Mouse (Mus musculus): ENCODE results near the gene Aig1. TPM values are rescaled to one million over a fixed set of nuclear protein-coding genes. Genes with fewer than 3 reads are reported as not detected.

Gene Aig1
- polyA plus RNA-seq, 1 experiment from 2014 or later, result 30.7 TPM

DNA sequence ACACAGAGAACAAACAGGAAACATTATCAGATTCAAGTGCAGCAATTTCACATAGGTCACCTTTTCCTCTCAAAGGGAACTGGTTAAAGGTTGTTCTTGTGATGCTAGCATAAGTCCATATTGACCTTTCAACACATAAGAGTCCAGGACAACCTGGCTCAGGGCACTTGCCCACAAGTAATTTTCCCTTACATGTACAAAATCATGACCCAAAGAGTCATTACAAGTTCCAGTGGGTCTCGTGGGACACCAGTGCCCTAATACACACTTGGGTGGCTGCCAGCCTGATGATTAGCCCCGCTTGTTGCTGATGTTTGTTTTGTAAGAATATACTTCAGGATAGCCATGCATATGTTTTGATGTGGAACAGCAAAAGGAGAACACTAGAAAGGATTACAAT is 152.6 kb downstream of the Aig1 start:
- Histone ChIP-seq H3K27me3 (no peaks in the 10 kb centered on the region), H3K4me2 (no peak overlapping the region), H3K27ac (no peak overlapping the region), H3K4me3 (no peak overlapping the region), H3K36me3 (no peaks in the 10 kb centered on the region), H3K4me1 (peaks cover 52% of the 10 kb centered on the region), H3K9ac (no peak overlapping the region), H3K9me3 (no peaks in the 10 kb centered on the region)
- 26% methylated on average over 2 of the region's 2 CpGs for WGBS
- no peak for ATAC-seq (ENCODE audit: insufficient number of reproducible peaks, insufficient read depth, low FRiP score, low TSS enrichment, low read depth)

DNA sequence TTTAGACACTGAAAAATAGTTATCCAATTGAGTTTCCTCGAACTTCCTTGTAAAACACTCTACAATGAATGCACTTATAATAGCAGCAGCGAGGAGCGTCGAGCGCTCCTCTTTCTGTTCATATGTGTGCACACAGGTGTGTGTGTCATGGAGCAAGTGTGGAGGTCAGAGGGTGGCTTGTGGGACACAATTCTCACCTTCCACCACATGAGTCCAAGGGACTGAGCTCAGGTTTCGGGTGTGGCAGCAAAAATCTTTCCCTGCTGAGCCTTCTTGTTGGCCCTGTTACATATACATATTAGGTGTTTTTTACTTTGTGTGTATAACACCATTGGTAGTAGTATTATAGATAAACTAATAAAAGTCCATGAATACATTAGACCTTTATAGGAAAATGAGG is 153.2 kb downstream of the Aig1 start:
- Histone ChIP-seq H3K27ac (no peak overlapping the region), H3K27me3 (no peaks in the 10 kb centered on the region), H3K4me2 (no peak overlapping the region), H3K9me3 (no peaks in the 10 kb centered on the region), H3K9ac (no peak overlapping the region), H3K4me1 (peaks cover 56% of the 10 kb centered on the region), H3K36me3 (no peaks in the 10 kb centered on the region), H3K4me3 (no peak overlapping the region)
- WGBS, result 88% methylated on average over 6 of the region's 6 CpGs
- ATAC-seq (ENCODE audit: insufficient number of reproducible peaks, insufficient read depth, low FRiP score, low TSS enrichment, low read depth), result no peak

DNA sequence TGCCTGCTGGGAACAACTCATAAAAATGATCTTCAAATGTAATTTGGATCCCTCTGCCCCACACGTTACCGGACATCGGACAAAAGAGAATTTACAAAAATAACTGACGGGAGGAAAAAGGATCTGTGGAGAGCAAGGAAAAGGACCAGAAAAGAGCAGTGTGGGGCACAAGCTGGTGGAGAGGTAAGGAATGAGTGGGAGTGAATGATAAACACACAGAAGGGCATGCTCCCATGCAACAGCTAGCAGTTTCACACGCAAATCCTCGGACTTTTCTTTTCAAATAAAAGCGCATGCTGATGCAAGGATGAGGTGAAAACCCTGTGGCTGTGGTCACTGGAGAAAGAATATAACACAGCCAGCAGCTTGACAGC is 153.9 kb downstream of the Aig1 start:
- 53% methylated on average over 7 of the region's 7 CpGs for WGBS
- Histone ChIP-seq H3K4me3 (no peak overlapping the region), H3K27ac (peak overlapping the region; percentile 17; the same call in 1 of the 2 replicates), H3K9ac (no peak overlapping the region), H3K4me2 (no peak overlapping the region), H3K27me3 (no peaks in the 10 kb centered on the region), H3K9me3 (no peaks in the 10 kb centered on the region), H3K4me1 (peaks cover 56% of the 10 kb centered on the region), H3K36me3 (no peaks in the 10 kb centered on the region)
- no peak for ATAC-seq (ENCODE audit: insufficient number of reproducible peaks, insufficient read depth, low FRiP score, low TSS enrichment, low read depth)

DNA sequence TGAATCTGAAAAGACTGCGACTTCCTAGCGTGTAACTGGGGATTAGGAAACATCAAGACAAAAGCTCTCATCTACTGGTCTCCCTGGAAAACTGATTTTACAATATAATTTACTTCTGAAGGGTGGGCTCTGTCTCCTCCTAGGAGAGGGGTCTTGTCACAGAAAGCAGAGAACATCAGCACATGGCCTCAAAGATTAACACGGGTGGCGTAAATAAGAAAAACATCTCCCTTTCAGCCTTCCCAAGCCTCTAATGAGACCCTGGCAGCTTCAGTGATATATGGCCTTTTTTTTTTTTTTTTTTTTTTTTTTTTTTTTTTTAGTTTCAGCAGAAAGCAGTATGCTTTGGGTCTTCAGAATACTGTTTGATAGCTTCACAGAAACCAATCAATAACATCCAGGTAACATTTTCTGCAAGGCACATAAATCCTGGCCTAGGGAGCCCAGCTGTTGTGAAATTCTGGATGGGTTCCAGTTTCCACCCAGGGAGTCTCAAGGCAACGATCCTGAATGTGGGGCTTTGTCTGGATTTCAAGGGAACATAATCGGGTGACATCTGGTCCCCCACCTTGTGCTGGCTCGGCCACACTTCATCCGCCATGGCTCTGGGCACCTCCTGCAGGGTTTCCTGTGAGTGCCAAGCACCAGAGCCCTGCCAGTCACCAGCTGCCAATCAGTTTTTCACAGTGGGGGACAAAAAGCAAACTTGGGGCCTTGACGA is 154.4 kb downstream of the Aig1 start:
- no peaks in the 10 kb centered on the region for H3K27me3 ChIP-seq
- H3K4me3 ChIP-seq, result no peak overlapping the region
- 34% methylated on average over 9 of the region's 9 CpGs for WGBS
- H3K9ac ChIP-seq, result no peak overlapping the region
- H3K36me3 ChIP-seq, result no peaks in the 10 kb centered on the region
- H3K27ac ChIP-seq, result peak overlapping the region; percentile 68
- H3K9me3 ChIP-seq, result no peaks in the 10 kb centered on the region
- peaks cover 56% of the 10 kb centered on the region for H3K4me1 ChIP-seq
- H3K4me2 ChIP-seq, result no peak overlapping the region
- ATAC-seq (ENCODE audit: insufficient number of reproducible peaks, insufficient read depth, low FRiP score, low TSS enrichment, low read depth), result 0 out of 2 replicates have a peak, but pooled peaks have one; percentile 45

DNA sequence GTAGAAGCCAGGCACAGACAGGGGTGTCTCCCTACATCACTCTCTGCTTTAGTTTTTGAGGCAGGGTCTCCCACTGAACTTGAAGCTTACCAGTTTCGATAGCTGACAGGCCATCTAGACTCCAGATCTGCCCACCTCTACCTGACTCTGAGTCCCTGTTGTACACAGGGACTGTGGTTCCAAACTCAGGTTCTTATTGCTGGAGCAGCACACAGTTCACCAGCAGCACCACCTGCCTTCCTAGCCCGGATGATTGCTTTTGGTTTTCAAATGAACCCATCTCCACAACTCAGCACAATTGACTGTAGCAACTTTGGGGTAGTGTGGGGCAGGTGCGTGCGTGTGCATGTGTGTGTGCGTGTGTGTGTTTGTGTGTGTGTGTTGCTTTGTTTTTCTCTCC is 155.1 kb downstream of the Aig1 start:
- ATAC-seq (ENCODE audit: insufficient number of reproducible peaks, insufficient read depth, low FRiP score, low TSS enrichment, low read depth), result no peak
- Histone ChIP-seq H3K27ac (peak overlapping the region; percentile 68), H3K9ac (no peak overlapping the region), H3K27me3 (no peaks in the 10 kb centered on the region), H3K4me1 (peaks cover 56% of the 10 kb centered on the region), H3K4me2 (no peak overlapping the region), H3K9me3 (no peaks in the 10 kb centered on the region), H3K4me3 (no peak overlapping the region), H3K36me3 (no peaks in the 10 kb centered on the region)
- 78% methylated on average over 5 of the region's 5 CpGs for WGBS

DNA sequence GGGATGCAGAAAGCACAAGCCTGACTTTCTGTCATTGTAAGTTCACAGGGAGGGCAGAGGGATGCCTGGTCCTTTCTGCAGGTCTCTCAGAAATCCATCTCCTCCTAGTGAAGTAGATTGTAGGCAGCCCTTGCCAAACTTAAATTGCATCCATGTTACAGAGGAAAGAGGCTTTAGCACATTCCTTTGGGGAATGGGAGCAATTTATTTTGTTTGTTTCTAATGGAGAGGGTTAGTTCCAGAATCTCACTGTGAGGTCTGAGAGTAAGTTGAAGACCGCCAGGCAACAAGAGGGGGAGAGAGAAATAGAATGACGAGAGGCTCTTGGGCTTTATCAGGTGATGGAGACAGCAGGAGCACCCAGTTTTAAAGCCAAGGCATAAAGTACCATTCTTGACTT is 155.7 kb downstream of the Aig1 start:
- Histone ChIP-seq H3K27ac (peak overlapping the region; percentile 68), H3K4me3 (no peak overlapping the region), H3K9ac (no peak overlapping the region), H3K9me3 (no peaks in the 10 kb centered on the region), H3K4me2 (no peak overlapping the region), H3K4me1 (peaks cover 56% of the 10 kb centered on the region), H3K27me3 (no peaks in the 10 kb centered on the region), H3K36me3 (no peaks in the 10 kb centered on the region)
- 18% methylated on average over 2 of the region's 2 CpGs for WGBS
- no peak for ATAC-seq (ENCODE audit: insufficient number of reproducible peaks, insufficient read depth, low FRiP score, low TSS enrichment, low read depth)

DNA sequence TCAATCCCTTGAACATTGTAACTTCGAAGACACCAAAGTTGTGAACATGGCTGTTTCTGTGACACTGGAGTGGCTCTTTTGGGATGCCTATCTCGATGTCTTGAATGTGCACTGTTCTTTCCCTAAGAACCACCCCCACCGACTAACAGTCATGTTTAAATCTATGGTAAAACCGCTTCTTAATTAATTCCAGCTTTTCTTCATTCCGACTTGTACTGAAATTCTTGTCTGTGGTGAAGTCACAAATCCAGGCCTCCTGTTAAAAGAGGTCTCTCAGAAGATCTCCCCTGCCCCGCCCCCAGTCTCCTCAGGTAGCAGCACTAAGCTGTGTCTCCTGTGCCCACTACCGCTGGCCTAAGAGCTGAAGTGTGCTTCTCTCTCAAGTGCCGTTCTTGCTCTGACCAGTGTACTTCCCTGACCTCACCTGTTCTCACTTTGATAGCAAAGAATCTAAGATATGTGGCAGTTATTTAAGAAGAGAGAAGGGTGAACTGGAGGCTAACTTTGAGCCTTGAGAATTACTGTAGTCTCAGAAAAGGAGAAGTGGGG is 157.4 kb downstream of the Aig1 start:
- H3K9me3 ChIP-seq, result no peaks in the 10 kb centered on the region
- peaks cover 49% of the 10 kb centered on the region for H3K4me1 ChIP-seq
- H3K36me3 ChIP-seq, result no peaks in the 10 kb centered on the region
- ATAC-seq (ENCODE audit: insufficient number of reproducible peaks, insufficient read depth, low FRiP score, low TSS enrichment, low read depth), result no peak
- H3K9ac ChIP-seq, result no peak overlapping the region
- no peak overlapping the region for H3K4me3 ChIP-seq
- H3K27me3 ChIP-seq, result no peaks in the 10 kb centered on the region
- H3K27ac ChIP-seq, result no peak overlapping the region
- no peak overlapping the region; the same call in 1 of the 2 replicates for H3K4me2 ChIP-seq
- 41% methylated on average over 8 of the region's 8 CpGs for WGBS

DNA sequence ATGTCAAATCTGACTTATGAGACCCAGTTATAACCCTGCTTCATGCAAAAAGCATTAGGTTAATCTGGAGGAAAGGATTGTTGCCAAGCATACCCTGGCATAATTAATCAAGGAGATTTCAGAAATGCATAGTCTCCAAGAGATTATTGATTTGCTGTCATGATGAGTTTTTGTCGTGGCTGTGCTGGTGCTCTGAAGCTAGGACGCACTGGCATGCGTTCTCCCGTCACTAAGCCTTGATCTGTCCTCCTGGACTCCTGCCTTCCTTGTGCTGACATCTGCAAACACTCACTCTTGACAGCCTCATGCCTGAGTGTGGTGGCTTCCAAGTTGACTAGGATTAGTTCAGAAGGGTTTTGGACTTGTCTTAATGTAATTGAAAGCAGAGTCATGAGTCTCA is 163.0 kb downstream of the Aig1 start:
- no peaks in the 10 kb centered on the region for H3K27me3 ChIP-seq
- WGBS, result 39% methylated on average over 4 of the region's 4 CpGs
- H3K27ac ChIP-seq, result no peak overlapping the region

DNA sequence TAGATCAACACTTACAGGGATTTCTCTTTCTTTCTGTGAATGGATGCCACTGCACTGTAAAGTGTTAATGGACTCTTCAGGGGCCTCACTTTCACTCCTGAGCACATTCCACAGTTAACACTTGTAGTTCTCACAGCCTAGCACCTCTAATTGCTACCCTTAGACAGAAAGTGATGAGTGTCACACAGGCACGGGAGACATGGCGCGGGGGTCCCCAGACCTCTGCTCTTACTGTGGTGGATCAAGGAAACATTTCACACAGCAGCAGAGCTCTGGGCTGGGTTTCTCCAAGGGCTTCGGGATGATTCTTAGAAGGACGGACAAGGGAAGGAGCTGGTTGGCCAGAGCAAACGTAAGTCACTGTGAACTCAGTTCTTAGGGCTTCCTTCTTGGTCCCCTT is 166.1 kb downstream of the Aig1 start:
- no peak overlapping the region for H3K4me2 ChIP-seq
- H3K4me1 ChIP-seq, result peaks cover 16% of the 10 kb centered on the region
- H3K9ac ChIP-seq, result no peak overlapping the region
- WGBS, result 68% methylated on average over 6 of the region's 6 CpGs
- no peaks in the 10 kb centered on the region for H3K36me3 ChIP-seq
- no peaks in the 10 kb centered on the region for H3K9me3 ChIP-seq
- no peak overlapping the region for H3K4me3 ChIP-seq
- no peak overlapping the region for H3K27ac ChIP-seq
- no peak for ATAC-seq (ENCODE audit: insufficient number of reproducible peaks, insufficient read depth, low FRiP score, low TSS enrichment, low read depth)
- H3K27me3 ChIP-seq, result no peaks in the 10 kb centered on the region

More for the DNA sequence above, 163.0 kb downstream of the Aig1 start:
- Histone ChIP-seq H3K4me3 (no peak overlapping the region), H3K9ac (no peak overlapping the region), H3K4me1 (peaks cover 16% of the 10 kb centered on the region), H3K4me2 (no peak overlapping the region), H3K9me3 (no peaks in the 10 kb centered on the region), H3K36me3 (no peaks in the 10 kb centered on the region)
- no peak for ATAC-seq (ENCODE audit: insufficient number of reproducible peaks, insufficient read depth, low FRiP score, low TSS enrichment, low read depth)

DNA sequence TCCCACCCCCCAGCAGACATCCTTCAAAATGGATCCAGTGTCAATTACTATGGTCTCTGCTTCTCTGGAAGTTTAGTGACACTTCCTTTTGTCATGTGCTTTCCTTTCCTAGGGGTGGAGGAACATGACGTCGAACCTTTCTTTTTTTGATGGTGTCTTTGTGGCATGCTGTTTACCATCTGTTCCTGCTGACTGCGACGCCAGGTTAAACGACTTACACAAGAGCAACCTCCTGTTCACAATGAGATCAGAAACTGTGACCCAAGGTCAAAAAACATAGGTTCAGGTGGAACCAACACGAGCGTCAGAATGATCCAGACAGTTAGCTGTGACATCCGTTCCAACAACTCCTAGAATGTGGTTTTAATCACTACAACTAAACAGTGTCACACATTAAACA is 166.7 kb downstream of the Aig1 start:
- H3K27ac ChIP-seq, result no peak overlapping the region
- H3K4me1 ChIP-seq, result peaks cover 16% of the 10 kb centered on the region
- no peaks in the 10 kb centered on the region for H3K27me3 ChIP-seq
- no peak overlapping the region for H3K4me2 ChIP-seq
- WGBS, result 44% methylated on average over 8 of the region's 8 CpGs
- no peak overlapping the region for H3K9ac ChIP-seq
- no peaks in the 10 kb centered on the region for H3K9me3 ChIP-seq
- H3K4me3 ChIP-seq, result no peak overlapping the region
- no peak for ATAC-seq (ENCODE audit: insufficient number of reproducible peaks, insufficient read depth, low FRiP score, low TSS enrichment, low read depth)
- no peaks in the 10 kb centered on the region for H3K36me3 ChIP-seq

DNA sequence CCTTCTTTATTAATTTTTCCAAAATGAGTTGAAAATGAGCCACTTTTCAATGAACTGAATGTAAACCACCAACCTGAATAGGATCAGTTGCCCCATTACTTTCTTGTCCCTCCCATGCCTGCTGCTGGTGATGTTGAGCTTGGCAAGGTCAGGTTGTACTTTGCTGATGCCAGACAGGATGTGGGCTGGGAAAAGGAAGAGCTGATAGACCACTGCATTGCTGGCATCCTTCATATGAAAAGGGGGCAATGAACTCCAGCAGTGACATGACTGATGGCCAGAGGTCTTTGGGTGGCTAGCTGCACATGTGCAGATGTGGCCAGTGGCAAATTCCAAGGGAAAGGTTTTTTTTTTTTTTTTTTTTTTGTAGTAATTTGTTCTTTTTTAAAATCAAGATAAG is 172.5 kb downstream of the Aig1 start:
- H3K9ac ChIP-seq, result no peak overlapping the region
- no peaks in the 10 kb centered on the region for H3K9me3 ChIP-seq
- no peaks in the 10 kb centered on the region; the same call in 1 of the 2 replicates for H3K4me1 ChIP-seq
- no peak for ATAC-seq (ENCODE audit: insufficient number of reproducible peaks, insufficient read depth, low FRiP score, low TSS enrichment, low read depth)
- no peaks in the 10 kb centered on the region for H3K27me3 ChIP-seq
- H3K4me2 ChIP-seq, result no peak overlapping the region
- no peak overlapping the region for H3K27ac ChIP-seq
- no peak overlapping the region for H3K4me3 ChIP-seq
- no peaks in the 10 kb centered on the region for H3K36me3 ChIP-seq

DNA sequence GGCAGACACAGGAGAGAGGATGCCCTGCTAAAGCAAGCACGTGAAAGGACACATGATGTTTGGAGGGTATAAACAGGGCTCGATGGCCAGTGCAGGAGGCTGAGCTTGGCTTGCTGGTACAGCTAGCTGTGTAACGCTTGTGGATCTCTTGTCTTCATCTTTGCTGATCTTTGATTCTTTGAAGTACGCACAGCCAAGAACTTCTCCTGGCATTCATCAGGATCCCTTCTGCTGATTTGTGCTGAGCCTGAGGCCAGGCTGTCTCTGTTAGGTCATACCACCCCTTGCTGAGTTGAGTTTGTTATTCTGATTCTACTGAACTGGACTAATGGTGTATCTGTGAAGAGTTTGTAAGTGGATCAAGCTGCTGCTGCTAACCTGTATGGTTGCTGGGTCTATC is 175.5 kb downstream of the Aig1 start:
- Histone ChIP-seq H3K9ac (no peak overlapping the region), H3K9me3 (no peaks in the 10 kb centered on the region), H3K4me1 (peaks cover 6% of the 10 kb centered on the region), H3K4me3 (no peak overlapping the region), H3K36me3 (no peaks in the 10 kb centered on the region), H3K4me2 (no peak overlapping the region), H3K27ac (no peak overlapping the region), H3K27me3 (no peaks in the 10 kb centered on the region)
- whole genome bisulfite sequencing, result 81% methylated on average over 4 of the region's 4 CpGs
- ATAC-seq (ENCODE audit: insufficient number of reproducible peaks, insufficient read depth, low FRiP score, low TSS enrichment, low read depth), result no peak
